Mouse (Mus musculus) ES-Bruce4 (cell line): ENCODE measurements at regions not wholly inside any gene's neighbourhood (a gene's known extent, or its start where the extent isn't known, plus 50 kb on each side); places are given as distances from the start of the nearest gene placed in this dataset.

Source experiments
- CTCF ChIP-seq: IDR thresholded peaks from one replicate; pipeline ENCODE4 v1.8.1; 2011; ENCODE audit warnings: low read depth, low read length
- EP300 ChIP-seq: IDR thresholded peaks from 2 replicates; pipeline ENCODE4 v1.6.1; 2011; ENCODE audit warnings: low read depth, low read length; ENCODE audit not compliant: insufficient read depth
- POLR2A ChIP-seq: IDR thresholded peaks from one replicate; pipeline ENCODE4 v1.8.1; 2011; ENCODE audit warnings: low read length; ENCODE audit not compliant: insufficient read depth

DNA sequence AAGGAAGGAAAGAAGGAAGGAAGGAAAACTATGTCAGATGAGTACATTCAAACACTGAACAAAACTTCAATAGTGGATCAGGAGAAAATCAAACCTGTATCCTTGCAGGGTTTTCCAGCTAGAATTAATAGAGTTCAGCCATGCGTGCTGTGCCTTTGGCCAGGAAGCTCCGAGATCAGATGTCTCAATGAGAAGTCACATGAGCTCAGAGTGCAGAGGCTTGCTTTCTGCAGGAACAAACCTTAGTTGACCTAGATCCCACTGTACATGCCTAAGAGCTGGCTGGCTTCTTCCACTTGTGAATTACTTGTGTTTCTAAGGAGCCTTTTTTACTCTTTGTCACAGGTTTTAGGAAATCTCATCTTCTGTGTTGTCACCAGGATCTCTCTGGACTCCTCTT, 378.7 kb downstream of the Lpin1 start:
- TF ChIP-seq CTCF (no peak), POLR2A (no peak), EP300 (no peak)
